Mouse (Mus musculus) bone marrow macrophage, adult 2 months (primary cell): ENCODE results near the gene Fabp3. TPM values are rescaled to one million over a fixed set of nuclear protein-coding genes. Genes with fewer than 3 reads are reported as not detected.

Experiments used
- H3K27ac ChIP-seq: 2 replicates; pipeline ENCODE4 v1.5.1; 2012; ENCODE audit warnings: low read depth, low read length; ENCODE audit not compliant: insufficient read depth
- H3K4me1 ChIP-seq: 2 replicates; pipeline ENCODE4 v1.6.1; 2012; ENCODE audit warnings: low read length; ENCODE audit not compliant: control insufficient read depth, insufficient read depth
- H3K4me3 ChIP-seq: 2 replicates; pipeline ENCODE4 v1.5.1; 2012; ENCODE audit warnings: mild to moderate bottlenecking, low read length, moderate library complexity; ENCODE audit not compliant: insufficient read depth
- CTCF ChIP-seq: IDR thresholded peaks from 2 replicates; pipeline ENCODE4 v1.5.1; 2012; ENCODE audit warnings: low read depth, mild to moderate bottlenecking, low read length, moderate library complexity
- POLR2A ChIP-seq: IDR thresholded peaks from 2 replicates; pipeline ENCODE4 v1.6.1; 2012; ENCODE audit warnings: mild to moderate bottlenecking, low read depth, low read length, borderline replicate concordance
- polyA plus RNA-seq: library from polyadenylated mRNA; stranded (reverse); fragments of >200 nt; gene quantifications from 2 replicates; pipeline ENCODE4 v1.2.4, GENCODE M21; 2012; ENCODE audit not compliant: missing spikeins, insufficient read depth, insufficient read length

The Fabp3 gene
- polyA plus RNA-seq, 1 experiment: 3.9 TPM

DNA sequence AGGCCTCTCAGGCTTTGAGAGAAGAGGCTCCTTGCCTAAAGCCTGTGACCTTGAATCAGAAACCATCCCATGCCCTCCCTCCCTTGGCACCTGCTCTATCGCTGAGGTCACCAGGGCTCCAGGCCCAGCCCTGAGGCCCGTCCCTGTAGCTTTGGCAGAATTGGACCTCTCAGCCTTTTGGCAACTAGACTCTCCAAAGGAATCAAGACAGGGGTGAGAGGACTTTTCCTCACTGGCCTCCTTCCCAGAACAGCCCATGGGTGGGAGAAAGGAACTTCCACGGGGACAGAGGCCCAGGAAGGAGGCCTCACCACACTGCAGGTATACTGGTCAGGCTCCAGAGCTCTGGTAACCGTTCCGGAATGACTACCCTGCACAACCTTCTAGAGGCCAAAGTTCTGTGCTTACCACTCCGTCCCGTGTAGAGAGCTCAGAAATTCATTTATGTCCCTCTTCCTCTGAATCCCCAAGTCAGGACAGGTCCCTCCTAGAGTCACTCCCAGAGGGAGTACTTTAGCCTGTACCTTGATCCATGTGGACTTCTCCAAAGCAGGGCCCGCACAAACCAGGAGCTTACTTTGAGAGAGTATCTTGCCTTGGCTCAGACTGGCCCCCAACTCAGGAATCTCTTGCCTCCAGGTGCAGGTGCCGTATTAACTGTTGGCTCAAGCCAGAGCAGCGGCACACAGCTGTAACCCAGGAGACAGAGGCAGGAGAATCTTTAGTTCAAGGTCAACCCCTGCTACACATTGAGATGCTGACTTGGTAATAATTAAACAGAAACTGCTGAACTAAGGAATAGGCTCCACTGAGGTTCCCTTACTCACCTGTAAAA, 1.4 kb upstream of the Fabp3 start:
- H3K4me3 ChIP-seq: no peak overlapping the region
- no peak overlapping the region for H3K27ac ChIP-seq
- H3K4me1 ChIP-seq: peaks cover 4% of the 10 kb centered on the region; the same call in 1 of the 2 replicates
- no peak for TF ChIP-seq POLR2A
- TF ChIP-seq CTCF: no peak

DNA sequence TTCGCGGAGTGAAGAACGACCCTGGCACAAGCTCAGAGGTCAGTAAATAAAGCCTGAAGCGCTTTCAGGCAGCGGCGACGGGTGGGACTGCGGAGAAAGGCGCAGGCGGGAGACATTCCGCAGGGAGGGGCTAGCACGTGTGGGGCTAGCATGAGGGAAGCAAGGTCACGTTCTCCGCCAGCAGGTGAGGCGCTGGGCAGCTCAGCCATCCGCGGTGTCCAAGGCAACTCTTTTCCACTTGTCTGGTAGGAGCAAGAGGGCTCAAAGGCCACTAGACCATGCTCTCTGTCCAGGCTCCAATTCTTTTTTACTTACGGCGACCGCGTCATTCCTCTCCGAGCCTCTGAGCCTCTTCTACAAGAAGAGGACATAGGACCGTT, 554 bp upstream of the Fabp3 start:
- TF ChIP-seq CTCF: no peak
- TF ChIP-seq POLR2A: no peak
- peak overlapping the region; percentile 61 for H3K4me3 ChIP-seq
- H3K27ac ChIP-seq: no peak overlapping the region
- H3K4me1 ChIP-seq: peaks cover 4% of the 10 kb centered on the region; the same call in 1 of the 2 replicates

DNA sequence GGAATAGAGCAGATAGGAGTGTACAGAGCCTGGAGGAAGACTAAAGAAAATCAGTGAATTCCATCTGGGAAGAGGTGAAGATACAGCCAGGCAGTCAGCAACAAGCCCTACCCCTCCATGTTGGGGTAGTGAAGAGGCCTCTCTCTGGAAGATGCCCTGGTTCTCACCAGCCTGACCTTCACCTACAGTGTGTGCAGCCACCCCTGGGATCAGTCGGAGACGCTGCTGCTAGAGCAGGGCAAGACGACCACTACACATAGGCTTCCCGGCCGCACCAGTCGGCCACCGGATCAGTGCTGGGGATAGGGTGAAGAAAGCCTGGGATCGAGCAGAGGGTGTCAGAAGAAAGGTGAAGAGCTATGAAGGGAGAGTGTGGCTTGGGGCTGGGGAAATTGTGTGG, 859 bp downstream of the Fabp3 start:
- peaks cover 4% of the 10 kb centered on the region; the same call in 1 of the 2 replicates for H3K4me1 ChIP-seq
- no peak overlapping the region for H3K27ac ChIP-seq
- H3K4me3 ChIP-seq: peak overlapping the region; percentile 61
- TF ChIP-seq POLR2A (no peak), CTCF (no peak)

DNA sequence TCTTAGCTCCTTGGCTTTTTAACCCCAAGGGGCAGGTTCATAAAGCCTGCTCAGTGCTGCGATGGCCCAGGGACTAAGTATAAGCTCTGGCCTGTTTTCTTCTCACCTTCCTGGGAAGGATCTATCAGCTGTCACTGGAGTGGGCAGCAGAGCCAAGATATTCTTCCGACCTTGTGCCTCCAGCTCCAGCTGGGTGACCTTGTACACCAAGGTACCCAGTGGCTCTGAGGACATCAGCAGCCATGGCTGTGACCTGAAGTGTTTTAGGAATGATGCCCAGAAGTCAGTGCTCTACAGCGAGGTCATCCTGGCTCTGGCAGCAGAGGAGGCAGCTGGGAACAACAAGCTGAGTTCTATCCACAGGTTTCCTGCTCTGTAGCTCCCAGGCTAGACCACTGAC, 4.1 kb downstream of the Fabp3 start:
- H3K4me3 ChIP-seq: no peak overlapping the region
- TF ChIP-seq CTCF: no peak
- TF ChIP-seq POLR2A: no peak
- H3K27ac ChIP-seq: no peak overlapping the region
- peaks cover 24% of the 10 kb centered on the region for H3K4me1 ChIP-seq

DNA sequence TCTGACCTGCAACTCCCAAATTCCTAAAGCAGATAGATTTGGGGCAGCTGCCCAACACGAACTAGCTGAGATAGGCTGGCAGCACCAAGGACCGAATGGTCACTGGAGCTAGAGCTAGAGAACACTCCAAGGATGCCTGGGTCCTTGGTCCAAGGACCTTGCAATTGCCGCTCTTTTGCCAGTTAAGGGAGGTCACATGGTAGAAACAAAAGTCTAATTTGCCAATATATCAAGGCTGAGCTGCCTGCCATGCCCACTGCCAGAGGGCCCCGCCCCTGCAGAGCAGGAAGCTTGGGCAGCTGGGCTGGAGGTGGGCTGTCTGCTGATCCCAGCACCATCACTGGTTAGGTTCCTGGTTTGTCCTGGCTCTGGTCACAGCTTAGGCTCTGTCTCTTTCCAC, 5.2 kb downstream of the Fabp3 start:
- peaks cover 20% of the 10 kb centered on the region for H3K4me1 ChIP-seq
- no peak overlapping the region for H3K4me3 ChIP-seq
- H3K27ac ChIP-seq: no peak overlapping the region
- TF ChIP-seq POLR2A (no peak), CTCF (no peak)

DNA sequence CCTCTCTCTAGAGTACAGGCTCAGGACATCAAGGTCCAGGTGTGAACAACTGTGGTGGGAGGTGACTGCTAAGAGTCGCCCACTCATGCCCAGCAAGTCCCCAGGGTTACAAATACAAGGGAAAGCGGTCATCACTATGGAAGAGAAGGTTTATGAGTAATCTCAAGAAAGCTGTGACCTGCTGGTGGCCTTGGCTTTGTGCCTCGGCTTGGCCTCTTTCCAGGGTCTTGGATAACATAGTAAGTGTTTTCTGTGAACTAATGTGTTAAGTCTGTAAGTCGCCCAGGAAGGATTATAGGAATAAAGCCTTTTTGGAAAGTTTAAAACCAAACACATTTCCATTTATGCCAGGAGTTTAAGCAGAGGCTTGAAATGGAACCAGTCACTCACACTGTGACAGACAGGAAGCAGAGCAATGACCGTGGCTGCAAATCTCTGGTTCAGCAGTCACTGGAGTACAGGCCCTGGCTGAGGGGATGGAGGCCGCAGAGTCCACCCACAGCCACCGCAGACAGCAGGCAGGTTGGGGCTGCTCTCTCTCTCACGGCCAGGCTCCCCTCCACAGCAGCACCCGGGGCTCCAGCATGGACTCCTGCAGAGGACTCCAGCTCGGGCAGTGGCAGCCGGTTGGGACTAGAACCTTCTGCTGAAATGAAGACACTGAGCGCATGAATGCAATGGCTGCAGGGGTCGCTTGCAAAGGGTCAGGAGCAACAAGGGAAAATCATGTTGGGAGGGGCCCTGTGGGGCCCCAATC, 7.6 kb downstream of the Fabp3 start:
- Histone ChIP-seq H3K4me3 (no peak overlapping the region), H3K27ac (peak overlapping the region; percentile 39), H3K4me1 (peaks cover 20% of the 10 kb centered on the region)
- TF ChIP-seq POLR2A: no peak
- no peak for TF ChIP-seq CTCF

DNA sequence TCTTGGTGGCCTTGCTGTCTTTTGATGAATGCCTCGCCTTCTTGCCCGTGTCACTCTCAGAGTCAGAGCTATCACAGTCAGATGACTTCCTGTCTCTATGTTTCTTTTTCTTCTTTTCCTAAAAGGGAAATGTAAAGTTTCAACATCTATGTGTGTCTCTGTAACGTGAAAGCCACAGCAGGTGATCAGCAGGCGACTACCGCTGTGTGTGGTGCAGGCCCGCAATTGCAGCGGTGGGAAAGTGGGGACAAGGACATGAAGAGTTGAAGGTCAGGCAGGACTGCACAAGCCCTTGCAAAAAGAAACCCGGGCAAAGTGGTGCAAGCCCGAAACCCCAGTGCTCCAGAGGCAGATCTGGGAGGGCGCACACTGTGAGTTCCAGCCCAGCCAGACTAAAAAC, 8.3 kb downstream of the Fabp3 start:
- no peak overlapping the region for H3K4me3 ChIP-seq
- peak overlapping the region; percentile 30 for H3K27ac ChIP-seq
- H3K4me1 ChIP-seq: peaks cover 20% of the 10 kb centered on the region
- TF ChIP-seq POLR2A (no peak), CTCF (no peak)

DNA sequence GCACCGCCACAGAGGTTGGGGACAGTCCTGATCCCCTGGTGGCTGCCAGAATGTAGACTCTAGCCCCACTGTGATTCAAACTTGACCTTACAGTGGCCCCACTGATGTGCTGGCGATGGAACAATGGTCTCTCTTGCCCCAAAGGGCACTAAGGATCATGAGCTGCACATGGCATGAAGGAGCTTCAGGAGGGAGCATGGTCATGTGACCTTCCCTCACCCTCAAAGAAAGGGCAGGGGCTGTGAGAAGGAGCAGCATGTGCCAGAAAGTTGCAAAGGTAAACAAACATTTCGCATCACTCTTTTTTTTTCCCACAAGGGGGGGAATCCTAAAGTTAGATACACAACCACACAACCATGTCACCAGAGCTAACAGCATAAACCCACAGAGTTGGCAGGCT, 9.7 kb downstream of the Fabp3 start:
- H3K4me3 ChIP-seq: no peak overlapping the region
- no peak overlapping the region for H3K27ac ChIP-seq
- peaks cover 24% of the 10 kb centered on the region for H3K4me1 ChIP-seq
- TF ChIP-seq CTCF: no peak
- TF ChIP-seq POLR2A: no peak

DNA sequence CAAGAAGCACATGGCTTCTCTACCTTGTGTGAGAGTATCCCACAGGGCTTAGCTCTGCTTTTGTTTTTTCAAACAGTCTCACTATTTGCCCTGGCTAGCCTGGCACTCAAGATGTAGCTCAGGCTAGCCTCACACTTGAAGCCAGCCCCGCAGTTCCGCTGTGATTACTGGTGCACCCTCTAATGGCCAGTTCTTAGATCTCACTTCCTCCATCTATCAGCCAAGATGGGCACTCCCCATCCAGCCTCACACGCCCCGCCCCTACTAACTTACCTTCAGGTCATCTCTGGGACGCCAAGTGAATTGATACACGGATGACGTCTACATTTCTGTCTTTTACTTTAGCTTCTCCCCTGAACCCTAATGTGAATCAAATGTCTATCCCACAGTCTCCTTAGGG, 11.2 kb downstream of the Fabp3 start:
- TF ChIP-seq POLR2A (no peak), CTCF (no peak)
- Histone ChIP-seq H3K4me3 (no peak overlapping the region), H3K27ac (no peak overlapping the region), H3K4me1 (peaks cover 33% of the 10 kb centered on the region)

DNA sequence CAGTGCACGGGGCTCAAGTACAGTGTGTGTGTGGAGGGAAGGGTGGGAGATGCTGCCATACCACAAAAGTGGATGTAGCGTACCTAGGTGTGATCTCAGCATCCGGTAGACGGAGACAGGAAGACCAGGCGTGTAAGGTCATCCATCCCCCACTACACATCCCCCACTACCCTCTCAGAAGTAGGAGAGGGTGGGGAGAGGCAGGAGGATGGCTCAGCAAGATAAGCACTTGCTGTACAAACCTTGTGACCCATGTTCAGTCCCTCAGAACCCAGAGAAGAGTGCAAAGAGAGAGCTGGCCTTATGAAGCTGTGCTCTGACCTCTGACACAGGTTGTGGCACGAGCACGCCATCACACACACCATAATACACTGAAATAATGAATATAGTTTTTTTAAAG, 13.2 kb downstream of the Fabp3 start:
- TF ChIP-seq POLR2A (no peak), CTCF (no peak)
- H3K4me3 ChIP-seq: no peak overlapping the region
- H3K4me1 ChIP-seq: peaks cover 19% of the 10 kb centered on the region
- H3K27ac ChIP-seq: no peak overlapping the region
